Mouse (Mus musculus): Measurements from ENCODE around the gene Myo3b. TPM values are rescaled to one million over a fixed set of nuclear protein-coding genes. Genes with fewer than 3 reads are reported as not detected.

Myo3b gene
- not detected in 2 replicates for polyA plus RNA-seq (2012; rRNA removed)

DNA sequence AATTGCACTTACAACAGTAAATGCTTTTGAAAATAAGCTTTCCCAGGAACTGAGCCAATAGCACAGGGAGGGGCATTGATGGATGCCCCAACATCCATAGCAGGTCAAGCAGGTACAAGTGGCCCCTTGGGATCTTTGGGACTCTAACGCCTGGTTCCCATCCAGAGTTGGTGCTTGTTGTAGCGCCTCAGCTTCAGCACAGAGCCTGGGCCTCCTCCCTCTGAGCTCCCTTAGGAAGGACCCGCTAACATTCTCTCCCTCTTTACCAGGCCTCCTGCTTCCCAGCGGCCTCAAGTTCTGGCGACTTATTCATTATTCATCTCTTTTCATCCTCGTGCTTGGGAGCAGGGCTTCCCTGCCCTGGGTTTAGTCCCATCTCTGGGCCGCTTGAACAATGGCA is at the start of gene Myo3b:
Myo3b (plus strand) TSS at position 375 of the 400 bp plus-strand sequence.

Other genes starting within 250 kb of the Myo3b start
- gene Ccdc173, start 249.6 kb upstream of the Myo3b start, polyA plus RNA-seq (2012; rRNA removed) = 0.32 and 0.35 TPM in 2 replicates
- 7.0 and 8.5 TPM in 2 replicates for gene Phospho2, start 249.5 kb upstream of the Myo3b start, polyA plus RNA-seq (2012; rRNA removed)
- gene Klhl23, start 217.2 kb upstream of the Myo3b start, polyA plus RNA-seq (2012; rRNA removed) = 12.7 and 13.8 TPM in 2 replicates
- 102 and 104 TPM in 2 replicates for gene Ssb, start 177.6 kb upstream of the Myo3b start, polyA plus RNA-seq (2012; rRNA removed)
- 11.8 and 12.1 TPM in 2 replicates for gene Mettl5, start 153.5 kb upstream of the Myo3b start, polyA plus RNA-seq (2012; rRNA removed)
- 8.4 and 9.2 TPM in 2 replicates for gene Ubr3, start 141.9 kb upstream of the Myo3b start, polyA plus RNA-seq (2012; rRNA removed)

Measured in liver, embryonic 14 days (tissue).